Mouse (Mus musculus): ENCODE data around the gene Il17d. TPM values are rescaled to one million over a fixed set of nuclear protein-coding genes. Genes with fewer than 3 reads are reported as not detected.

The Il17d gene
- polyA plus RNA-seq, 1 experiment from 2014 or later: 3.6 TPM

GRCm38 (mm10) chr14:57546557-57547021, 22.0 kb downstream of the Il17d start:
- 11% methylated on average over 13 of the region's 13 CpGs for WGBS
- TF ChIP-seq CTCF (IDR thresholded peaks at IDR 0.05; ENCODE audit: low read depth): no peak
- Histone ChIP-seq H3K9me3 (replicated peaks; ENCODE audit: low read length) (no peaks in the 10 kb centered on the region), H3K4me2 (ENCODE audit: low read length) (no peak overlapping the region), H3K4me1 (replicated peaks; ENCODE audit: insufficient read depth, low read length) (no peaks in the 10 kb centered on the region), H3K9ac (ENCODE audit: low read depth, low read length) (no peak overlapping the region), H3K4me3 (replicated peaks; ENCODE audit: low read depth, low read length) (no peak overlapping the region), H3K27me3 (ENCODE audit: insufficient read depth, low read length) (no peaks in the 10 kb centered on the region), H3K36me3 (ENCODE audit: insufficient read depth, low read length) (0 out of 2 replicates have a peak, but pooled peaks cover 6% of the 10 kb centered on the region), H3K27ac (no peak overlapping the region)
- DNase-seq (ENCODE audit: low spot score) (peak; percentile 56), ATAC-seq (replicated peaks; ENCODE audit: low FRiP score, low read depth) (peak; percentile 63; the same call in 1 of the 2 replicates)

GRCm38 (mm10) chr14:57547062-57547461, 22.5 kb downstream of the Il17d start:
- Histone ChIP-seq H3K4me2 (ENCODE audit: low read length) (no peak overlapping the region), H3K9ac (ENCODE audit: low read depth, low read length) (no peak overlapping the region), H3K36me3 (ENCODE audit: insufficient read depth, low read length) (0 out of 2 replicates have a peak, but pooled peaks cover 6% of the 10 kb centered on the region), H3K27ac (peak overlapping the region; percentile 40; the same call in 1 of the 2 replicates), H3K4me3 (replicated peaks; ENCODE audit: low read depth, low read length) (no peak overlapping the region), H3K4me1 (replicated peaks; ENCODE audit: insufficient read depth, low read length) (no peaks in the 10 kb centered on the region), H3K9me3 (replicated peaks; ENCODE audit: low read length) (no peaks in the 10 kb centered on the region), H3K27me3 (ENCODE audit: insufficient read depth, low read length) (no peaks in the 10 kb centered on the region)
- no peak for DNase-seq (ENCODE audit: low spot score)
- no peak for ATAC-seq (replicated peaks; ENCODE audit: low FRiP score, low read depth)
- 63% methylated on average over 5 of the region's 5 CpGs for WGBS
- TF ChIP-seq CTCF (IDR thresholded peaks at IDR 0.05; ENCODE audit: low read depth): no peak

GRCm38 (mm10) chr14:57552945-57553344, 28.4 kb downstream of the Il17d start:
- no peak overlapping the region for H3K4me2 ChIP-seq (ENCODE audit: low read length)
- H3K4me3 ChIP-seq (replicated peaks; ENCODE audit: low read depth, low read length): no peak overlapping the region
- H3K9ac ChIP-seq (ENCODE audit: low read depth, low read length): no peak overlapping the region
- TF ChIP-seq CTCF (IDR thresholded peaks at IDR 0.05; ENCODE audit: low read depth): no peak
- 0 out of 2 replicates have a peak, but pooled peaks cover 6% of the 10 kb centered on the region for H3K36me3 ChIP-seq (ENCODE audit: insufficient read depth, low read length)
- no peaks in the 10 kb centered on the region for H3K9me3 ChIP-seq (replicated peaks; ENCODE audit: low read length)
- ATAC-seq (replicated peaks; ENCODE audit: low FRiP score, low read depth): no peak
- no peak overlapping the region for H3K27ac ChIP-seq
- H3K27me3 ChIP-seq (ENCODE audit: insufficient read depth, low read length): no peaks in the 10 kb centered on the region
- no peaks in the 10 kb centered on the region for H3K4me1 ChIP-seq (replicated peaks; ENCODE audit: insufficient read depth, low read length)
- DNase-seq (ENCODE audit: low spot score): no peak

GRCm38 (mm10) chr14:57554434-57554833, 29.9 kb downstream of the Il17d start:
- H3K9ac ChIP-seq (ENCODE audit: low read depth, low read length): no peak overlapping the region
- no peaks in the 10 kb centered on the region for H3K4me1 ChIP-seq (replicated peaks; ENCODE audit: insufficient read depth, low read length)
- no peak overlapping the region for H3K4me3 ChIP-seq (replicated peaks; ENCODE audit: low read depth, low read length)
- H3K9me3 ChIP-seq (replicated peaks; ENCODE audit: low read length): no peaks in the 10 kb centered on the region
- H3K4me2 ChIP-seq (ENCODE audit: low read length): no peak overlapping the region
- 0 out of 2 replicates have a peak, but pooled peaks cover 3% of the 10 kb centered on the region for H3K36me3 ChIP-seq (ENCODE audit: insufficient read depth, low read length)
- WGBS: 85% methylated on average over 5 of the region's 5 CpGs
- DNase-seq (ENCODE audit: low spot score) (no peak), ATAC-seq (replicated peaks; ENCODE audit: low FRiP score, low read depth) (no peak)
- no peaks in the 10 kb centered on the region for H3K27me3 ChIP-seq (ENCODE audit: insufficient read depth, low read length)
- TF ChIP-seq CTCF (IDR thresholded peaks at IDR 0.05; ENCODE audit: low read depth): no peak
- no peak overlapping the region for H3K27ac ChIP-seq

- H3K27me3 ChIP-seq (ENCODE audit: insufficient read depth, low read length): no peaks in the 10 kb centered on the region
- TF ChIP-seq CTCF (IDR thresholded peaks at IDR 0.05; ENCODE audit: low read depth): no peak
- DNase-seq (ENCODE audit: low spot score) (no peak), ATAC-seq (replicated peaks; ENCODE audit: low FRiP score, low read depth) (no peak)
- no peak overlapping the region for H3K4me2 ChIP-seq (ENCODE audit: low read length)
- H3K4me1 ChIP-seq (replicated peaks; ENCODE audit: insufficient read depth, low read length): no peaks in the 10 kb centered on the region
- H3K4me3 ChIP-seq (replicated peaks; ENCODE audit: low read depth, low read length): no peak overlapping the region
- no peak overlapping the region for H3K27ac ChIP-seq
- 85% methylated on average over 7 of the region's 7 CpGs for WGBS
- no peak overlapping the region for H3K9ac ChIP-seq (ENCODE audit: low read depth, low read length)
- H3K36me3 ChIP-seq (ENCODE audit: insufficient read depth, low read length): no peaks in the 10 kb centered on the region
- H3K9me3 ChIP-seq (replicated peaks; ENCODE audit: low read length): no peaks in the 10 kb centered on the region
Measured at GRCm38 (mm10) chr14:57555471-57556070, 31.0 kb downstream of the Il17d start.

- H3K27ac ChIP-seq: no peak overlapping the region
- H3K36me3 ChIP-seq (ENCODE audit: insufficient read depth, low read length): no peaks in the 10 kb centered on the region
- 94% methylated on average over 1 of the region's 1 CpGs for WGBS
- no peak for DNase-seq (ENCODE audit: low spot score)
- H3K27me3 ChIP-seq (ENCODE audit: insufficient read depth, low read length): no peaks in the 10 kb centered on the region
- H3K9ac ChIP-seq (ENCODE audit: low read depth, low read length): no peak overlapping the region
- no peaks in the 10 kb centered on the region for H3K4me1 ChIP-seq (replicated peaks; ENCODE audit: insufficient read depth, low read length)
- no peaks in the 10 kb centered on the region for H3K9me3 ChIP-seq (replicated peaks; ENCODE audit: low read length)
- H3K4me3 ChIP-seq (replicated peaks; ENCODE audit: low read depth, low read length): no peak overlapping the region
- ATAC-seq (replicated peaks; ENCODE audit: low FRiP score, low read depth): no peak
- H3K4me2 ChIP-seq (ENCODE audit: low read length): no peak overlapping the region
- TF ChIP-seq CTCF (IDR thresholded peaks at IDR 0.05; ENCODE audit: low read depth): no peak
Measured at GRCm38 (mm10) chr14:57556922-57557321, 32.3 kb downstream of the Il17d start.

All from kidney, postnatal 0 days (tissue).